Mouse (Mus musculus): ENCODE results near the gene Gm11444. TPM values are rescaled to one million over a fixed set of nuclear protein-coding genes. Genes with fewer than 3 reads are reported as not detected.

The Gm11444 gene
- total and polyA plus RNA-seq, 2 experiments: not detected

GRCm38 (mm10) chr11:85821659-85822058, 28.5 kb downstream of the Gm11444 start:
- no peak overlapping the region for H3K9ac ChIP-seq (ENCODE audit: low read depth, low read length)
- 89% methylated on average over 9 of the region's 9 CpGs for WGBS
- H3K79me2 ChIP-seq (ENCODE audit: control insufficient read depth, insufficient read depth, low read length): no peaks in the 10 kb centered on the region
- H3K4me1 ChIP-seq (ENCODE audit: control insufficient read depth, insufficient read depth, low read length): no peaks in the 10 kb centered on the region
- H3K27ac ChIP-seq (replicated peaks; ENCODE audit: insufficient read depth, low read depth, low read length): no peak overlapping the region
- H3K27me3 ChIP-seq (ENCODE audit: control insufficient read depth, insufficient read depth, low read length): no peaks in the 10 kb centered on the region
- no peak for DNase-seq (ENCODE audit: extremely low read depth, low read depth, low spot score)
- TF ChIP-seq CTCF (IDR thresholded peaks at IDR 0.05; ENCODE audit: low read depth, low read length) (no peak), POLR2A (IDR thresholded peaks at IDR 0.05; ENCODE audit: extremely low read depth, insufficient read depth, low read length) (no peak)
- H3K4me3 ChIP-seq (ENCODE audit: insufficient read depth, low read depth, low read length): no peak overlapping the region
- no peaks in the 10 kb centered on the region for H3K36me3 ChIP-seq (ENCODE audit: control insufficient read depth, insufficient read depth, low read length)

GRCm38 (mm10) chr11:85820959-85821358, 29.2 kb downstream of the Gm11444 start:
- WGBS: 93% methylated on average over 3 of the region's 3 CpGs
- Histone ChIP-seq H3K79me2 (ENCODE audit: control insufficient read depth, insufficient read depth, low read length) (no peaks in the 10 kb centered on the region), H3K4me3 (ENCODE audit: insufficient read depth, low read depth, low read length) (no peak overlapping the region), H3K27ac (replicated peaks; ENCODE audit: insufficient read depth, low read depth, low read length) (no peak overlapping the region), H3K9ac (ENCODE audit: low read depth, low read length) (no peak overlapping the region), H3K36me3 (ENCODE audit: control insufficient read depth, insufficient read depth, low read length) (no peaks in the 10 kb centered on the region), H3K4me1 (ENCODE audit: control insufficient read depth, insufficient read depth, low read length) (no peaks in the 10 kb centered on the region), H3K27me3 (ENCODE audit: control insufficient read depth, insufficient read depth, low read length) (no peaks in the 10 kb centered on the region)
- TF ChIP-seq CTCF (IDR thresholded peaks at IDR 0.05; ENCODE audit: low read depth, low read length) (no peak), POLR2A (IDR thresholded peaks at IDR 0.05; ENCODE audit: extremely low read depth, insufficient read depth, low read length) (no peak)
- DNase-seq (ENCODE audit: extremely low read depth, low read depth, low spot score): no peak

- WGBS: 97% methylated on average over 3 of the region's 3 CpGs
These were observed 31.7 kb downstream of the Gm11444 start for GRCm38 (mm10) chr11:85818401-85818800.

GRCm38 (mm10) chr11:85816471-85816870, 33.7 kb downstream of the Gm11444 start:
- H3K36me3 ChIP-seq (ENCODE audit: control insufficient read depth, insufficient read depth, low read length): no peaks in the 10 kb centered on the region
- no peak overlapping the region for H3K9ac ChIP-seq (ENCODE audit: low read depth, low read length)
- H3K4me3 ChIP-seq (ENCODE audit: insufficient read depth, low read depth, low read length): no peak overlapping the region
- whole genome bisulfite sequencing: 95% methylated on average over 5 of the region's 5 CpGs
- H3K27ac ChIP-seq (replicated peaks; ENCODE audit: insufficient read depth, low read depth, low read length): no peak overlapping the region
- H3K27me3 ChIP-seq (ENCODE audit: control insufficient read depth, insufficient read depth, low read length): no peaks in the 10 kb centered on the region
- TF ChIP-seq POLR2A (IDR thresholded peaks at IDR 0.05; ENCODE audit: extremely low read depth, insufficient read depth, low read length): no peak
- no peak for TF ChIP-seq CTCF (IDR thresholded peaks at IDR 0.05; ENCODE audit: low read depth, low read length)
- no peaks in the 10 kb centered on the region for H3K79me2 ChIP-seq (ENCODE audit: control insufficient read depth, insufficient read depth, low read length)
- H3K4me1 ChIP-seq (ENCODE audit: control insufficient read depth, insufficient read depth, low read length): peaks cover 7% of the 10 kb centered on the region
- no peak for DNase-seq (ENCODE audit: extremely low read depth, low read depth, low spot score)

More at GRCm38 (mm10) chr11:85818401-85818800, 31.7 kb downstream of the Gm11444 start:
- no peak for DNase-seq (ENCODE audit: extremely low read depth, low read depth, low spot score)
- no peaks in the 10 kb centered on the region for H3K27me3 ChIP-seq (ENCODE audit: control insufficient read depth, insufficient read depth, low read length)
- TF ChIP-seq POLR2A (IDR thresholded peaks at IDR 0.05; ENCODE audit: extremely low read depth, insufficient read depth, low read length) (no peak), CTCF (IDR thresholded peaks at IDR 0.05; ENCODE audit: low read depth, low read length) (no peak)
- no peaks in the 10 kb centered on the region for H3K36me3 ChIP-seq (ENCODE audit: control insufficient read depth, insufficient read depth, low read length)
- H3K9ac ChIP-seq (ENCODE audit: low read depth, low read length): no peak overlapping the region
- no peak overlapping the region for H3K27ac ChIP-seq (replicated peaks; ENCODE audit: insufficient read depth, low read depth, low read length)
- H3K79me2 ChIP-seq (ENCODE audit: control insufficient read depth, insufficient read depth, low read length): no peaks in the 10 kb centered on the region
- no peak overlapping the region for H3K4me3 ChIP-seq (ENCODE audit: insufficient read depth, low read depth, low read length)
- H3K4me1 ChIP-seq (ENCODE audit: control insufficient read depth, insufficient read depth, low read length): no peaks in the 10 kb centered on the region

GRCm38 (mm10) chr11:85814678-85815077, 35.5 kb downstream of the Gm11444 start:
- no peak overlapping the region for H3K27ac ChIP-seq (replicated peaks; ENCODE audit: insufficient read depth, low read depth, low read length)
- WGBS: 67% methylated on average over 4 of the region's 4 CpGs
- no peak overlapping the region for H3K9ac ChIP-seq (ENCODE audit: low read depth, low read length)
- peaks cover 7% of the 10 kb centered on the region for H3K4me1 ChIP-seq (ENCODE audit: control insufficient read depth, insufficient read depth, low read length)
- DNase-seq (ENCODE audit: extremely low read depth, low read depth, low spot score): no peak
- no peak overlapping the region for H3K4me3 ChIP-seq (ENCODE audit: insufficient read depth, low read depth, low read length)
- H3K79me2 ChIP-seq (ENCODE audit: control insufficient read depth, insufficient read depth, low read length): no peaks in the 10 kb centered on the region
- TF ChIP-seq CTCF (IDR thresholded peaks at IDR 0.05; ENCODE audit: low read depth, low read length) (no peak), POLR2A (IDR thresholded peaks at IDR 0.05; ENCODE audit: extremely low read depth, insufficient read depth, low read length) (no peak)
- H3K27me3 ChIP-seq (ENCODE audit: control insufficient read depth, insufficient read depth, low read length): no peaks in the 10 kb centered on the region
- no peaks in the 10 kb centered on the region for H3K36me3 ChIP-seq (ENCODE audit: control insufficient read depth, insufficient read depth, low read length)

GRCm38 (mm10) chr11:85812201-85812966, 37.7 kb downstream of the Gm11444 start:
- TF ChIP-seq CTCF (IDR thresholded peaks at IDR 0.05; ENCODE audit: low read depth, low read length) (no peak), POLR2A (IDR thresholded peaks at IDR 0.05; ENCODE audit: extremely low read depth, insufficient read depth, low read length) (no peak)
- 44% methylated on average over 12 of the region's 12 CpGs for WGBS
- Histone ChIP-seq H3K36me3 (ENCODE audit: control insufficient read depth, insufficient read depth, low read length) (no peaks in the 10 kb centered on the region), H3K4me3 (ENCODE audit: insufficient read depth, low read depth, low read length) (no peak overlapping the region), H3K79me2 (ENCODE audit: control insufficient read depth, insufficient read depth, low read length) (no peaks in the 10 kb centered on the region), H3K4me1 (ENCODE audit: control insufficient read depth, insufficient read depth, low read length) (peaks cover 7% of the 10 kb centered on the region), H3K27ac (replicated peaks; ENCODE audit: insufficient read depth, low read depth, low read length) (no peak overlapping the region), H3K27me3 (ENCODE audit: control insufficient read depth, insufficient read depth, low read length) (no peaks in the 10 kb centered on the region), H3K9ac (ENCODE audit: low read depth, low read length) (no peak overlapping the region)
- peak; percentile 76 for DNase-seq (ENCODE audit: extremely low read depth, low read depth, low spot score)

All from liver, adult 2 months (tissue).